Mouse (Mus musculus) embryo, embryonic 10.5 days (tissue): Measurements from ENCODE around the gene Gm10447.
"Not testable (repeated sequence)": the region's sequence is repeated elsewhere in the genome, so short reads cannot be mapped to it uniquely, and the experiment has no call there.

Experiments
- DNase-seq: peaks from one replicate; pipeline ENCODE4 v3.0.0-alpha.2; 2015; ENCODE audit warnings: low spot score

Gm10447 gene

GRCm38 (mm10) chr11:53443861-53444260 is 13.0 kb downstream of the Gm10447 start:
- no peak for DNase-seq

GRCm38 (mm10) chr11:53441921-53442320 is 15.0 kb downstream of the Gm10447 start:
- no peak for DNase-seq

GRCm38 (mm10) chr11:53436338-53436737 is 20.6 kb downstream of the Gm10447 start:
- no peak for DNase-seq

- DNase-seq = no peak
Observed at GRCm38 (mm10) chr11:53435504-53435903, 21.4 kb downstream of the Gm10447 start.

GRCm38 (mm10) chr11:53433057-53433456 is 23.9 kb downstream of the Gm10447 start:
- no peak for DNase-seq

- DNase-seq = no peak
Observed at GRCm38 (mm10) chr11:53431347-53432056, 25.4 kb downstream of the Gm10447 start.

GRCm38 (mm10) chr11:53430670-53431346 is 26.1 kb downstream of the Gm10447 start, which contains the start of the genes Uqcrq and Gdf9:
Gene Uqcrq, minus strand, starts transcription at chr11:53430831.
Gene Gdf9, plus strand, starts transcription at chr11:53431023.
- peak; percentile 100 for DNase-seq

GRCm38 (mm10) chr11:53430300-53430669 is 26.6 kb downstream of the Gm10447 start:
- DNase-seq = peak; percentile 44

GRCm38 (mm10) chr11:53429182-53429581 is 27.7 kb downstream of the Gm10447 start:
- DNase-seq = no peak

GRCm38 (mm10) chr11:53428716-53429057 is 28.2 kb downstream of the Gm10447 start:
- no peak for DNase-seq

- DNase-seq = no peak
Observed at GRCm38 (mm10) chr11:53427993-53428715, 28.8 kb downstream of the Gm10447 start.

- not testable (repeated sequence) for DNase-seq
Observed at GRCm38 (mm10) chr11:53426914-53427313, 30.0 kb downstream of the Gm10447 start.

- no peak for DNase-seq
Observed at GRCm38 (mm10) chr11:53425711-53426255, 31.1 kb downstream of the Gm10447 start.

- no peak for DNase-seq
Observed at GRCm38 (mm10) chr11:53425251-53425650, 31.7 kb downstream of the Gm10447 start.

- no peak for DNase-seq
Observed at GRCm38 (mm10) chr11:53424826-53425225, 32.1 kb downstream of the Gm10447 start.

GRCm38 (mm10) chr11:53423036-53423435 is 33.9 kb downstream of the Gm10447 start, which contains the start of gene Leap2:
Gene Leap2, minus strand, starts transcription at chr11:53423170.
- DNase-seq = no peak

GRCm38 (mm10) chr11:53418048-53418447 is 38.9 kb downstream of the Gm10447 start:
- no peak for DNase-seq

- no peak for DNase-seq
Observed at GRCm38 (mm10) chr11:53413871-53414270, 43.0 kb downstream of the Gm10447 start.

- DNase-seq = peak; percentile 61
Observed at GRCm38 (mm10) chr11:53411738-53412137, 45.2 kb downstream of the Gm10447 start.
